Mouse (Mus musculus): ENCODE data around the gene Lmtk2. TPM values are rescaled to one million over a fixed set of nuclear protein-coding genes. Genes with fewer than 3 reads are reported as not detected.

Gene Lmtk2
- polyA plus RNA-seq, 1 experiment from 2014 or later, result 5.9 TPM

- Histone ChIP-seq H3K27ac (no peak overlapping the region), H3K4me3 (no peak overlapping the region), H3K4me1 (no peaks in the 10 kb centered on the region), H3K36me3 (no peaks in the 10 kb centered on the region), H3K9me3 (replicated peaks) (no peaks in the 10 kb centered on the region; the same call in 1 of the 2 replicates), H3K27me3 (ENCODE audit: low read depth, poor library complexity, severe bottlenecking) (no peaks in the 10 kb centered on the region)
- no peak for DNase-seq (ENCODE audit: low spot score)
- WGBS, result 89% methylated on average over 6 of the region's 6 CpGs
Observed at GRCm38 (mm10) chr5:144085696-144086095, 14.5 kb upstream of the Lmtk2 start.

GRCm38 (mm10) chr5:144086494-144086893 lies 13.7 kb upstream of the Lmtk2 start:
- DNase-seq (ENCODE audit: low spot score), result no peak
- no peak overlapping the region for H3K27ac ChIP-seq
- no peaks in the 10 kb centered on the region for H3K36me3 ChIP-seq
- no peaks in the 10 kb centered on the region for H3K27me3 ChIP-seq (ENCODE audit: low read depth, poor library complexity, severe bottlenecking)
- no peaks in the 10 kb centered on the region for H3K4me1 ChIP-seq
- H3K9me3 ChIP-seq (replicated peaks), result no peaks in the 10 kb centered on the region; the same call in 1 of the 2 replicates
- WGBS, result 76% methylated on average over 2 of the region's 2 CpGs
- no peak overlapping the region for H3K4me3 ChIP-seq

GRCm38 (mm10) chr5:144088354-144088753 lies 11.9 kb upstream of the Lmtk2 start:
- no peak for DNase-seq (ENCODE audit: low spot score)
- no peaks in the 10 kb centered on the region for H3K27me3 ChIP-seq (ENCODE audit: low read depth, poor library complexity, severe bottlenecking)
- H3K9me3 ChIP-seq (replicated peaks), result no peaks in the 10 kb centered on the region
- H3K36me3 ChIP-seq, result no peaks in the 10 kb centered on the region
- H3K4me1 ChIP-seq, result no peaks in the 10 kb centered on the region
- 88% methylated on average over 2 of the region's 2 CpGs for WGBS
- no peak overlapping the region for H3K27ac ChIP-seq
- H3K4me3 ChIP-seq, result no peak overlapping the region

- Histone ChIP-seq H3K36me3 (no peaks in the 10 kb centered on the region), H3K27me3 (ENCODE audit: low read depth, poor library complexity, severe bottlenecking) (peaks cover 14% of the 10 kb centered on the region; the same call in 1 of the 2 replicates), H3K4me3 (no peak overlapping the region), H3K9me3 (replicated peaks) (no peaks in the 10 kb centered on the region), H3K4me1 (no peaks in the 10 kb centered on the region), H3K27ac (no peak overlapping the region)
- WGBS, result 85% methylated on average over 6 of the region's 6 CpGs
- DNase-seq (ENCODE audit: low spot score), result no peak
Observed at GRCm38 (mm10) chr5:144095461-144095970, 4.7 kb upstream of the Lmtk2 start.

GRCm38 (mm10) chr5:144097902-144098639 lies 2.2 kb upstream of the Lmtk2 start:
- peaks cover 9% of the 10 kb centered on the region; the same call in 1 of the 2 replicates for H3K4me1 ChIP-seq
- WGBS, result 66% methylated on average over 16 of the region's 16 CpGs
- peaks cover 14% of the 10 kb centered on the region; the same call in 1 of the 2 replicates for H3K27me3 ChIP-seq (ENCODE audit: low read depth, poor library complexity, severe bottlenecking)
- H3K4me3 ChIP-seq, result no peak overlapping the region
- DNase-seq (ENCODE audit: low spot score), result no peak
- no peaks in the 10 kb centered on the region for H3K9me3 ChIP-seq (replicated peaks)
- H3K27ac ChIP-seq, result no peak overlapping the region
- no peaks in the 10 kb centered on the region for H3K36me3 ChIP-seq

- H3K4me1 ChIP-seq, result peaks cover 13% of the 10 kb centered on the region; the same call in 1 of the 2 replicates
- H3K36me3 ChIP-seq, result no peaks in the 10 kb centered on the region
- DNase-seq (ENCODE audit: low spot score), result no peak
- no peak overlapping the region for H3K27ac ChIP-seq
- H3K27me3 ChIP-seq (ENCODE audit: low read depth, poor library complexity, severe bottlenecking), result peaks cover 14% of the 10 kb centered on the region; the same call in 1 of the 2 replicates
- H3K4me3 ChIP-seq, result no peak overlapping the region
- H3K9me3 ChIP-seq (replicated peaks), result no peaks in the 10 kb centered on the region
- 50% methylated on average over 8 of the region's 8 CpGs for WGBS
Observed at GRCm38 (mm10) chr5:144098640-144098929, 1.7 kb upstream of the Lmtk2 start.

GRCm38 (mm10) chr5:144100948-144101347 lies 712 bp downstream of the Lmtk2 start:
- Histone ChIP-seq H3K27me3 (ENCODE audit: low read depth, poor library complexity, severe bottlenecking) (peaks cover 14% of the 10 kb centered on the region; the same call in 1 of the 2 replicates), H3K4me3 (peak overlapping the region; percentile 100), H3K27ac (peak overlapping the region; percentile 90), H3K4me1 (peaks cover 13% of the 10 kb centered on the region; the same call in 1 of the 2 replicates), H3K36me3 (no peaks in the 10 kb centered on the region), H3K9me3 (replicated peaks) (no peaks in the 10 kb centered on the region)
- no peak for DNase-seq (ENCODE audit: low spot score)
- WGBS, result 2% methylated on average over 20 of the region's 20 CpGs

- Histone ChIP-seq H3K4me1 (peaks cover 13% of the 10 kb centered on the region; the same call in 1 of the 2 replicates), H3K27ac (no peak overlapping the region), H3K36me3 (no peaks in the 10 kb centered on the region), H3K9me3 (replicated peaks) (no peaks in the 10 kb centered on the region), H3K4me3 (no peak overlapping the region), H3K27me3 (ENCODE audit: low read depth, poor library complexity, severe bottlenecking) (no peaks in the 10 kb centered on the region)
- DNase-seq (ENCODE audit: low spot score), result no peak
- 87% methylated on average over 9 of the region's 9 CpGs for WGBS
Observed at GRCm38 (mm10) chr5:144105070-144105469, 4.8 kb downstream of the Lmtk2 start.

- H3K27ac ChIP-seq, result no peak overlapping the region
- 83% methylated on average over 6 of the region's 6 CpGs for WGBS
- H3K4me3 ChIP-seq, result no peak overlapping the region
- H3K9me3 ChIP-seq (replicated peaks), result no peaks in the 10 kb centered on the region
- no peaks in the 10 kb centered on the region for H3K27me3 ChIP-seq (ENCODE audit: low read depth, poor library complexity, severe bottlenecking)
- peaks cover 13% of the 10 kb centered on the region; the same call in 1 of the 2 replicates for H3K4me1 ChIP-seq
- DNase-seq (ENCODE audit: low spot score), result no peak
- no peaks in the 10 kb centered on the region for H3K36me3 ChIP-seq
Observed at GRCm38 (mm10) chr5:144105471-144106129, 5.4 kb downstream of the Lmtk2 start.

GRCm38 (mm10) chr5:144106130-144106510 lies 5.9 kb downstream of the Lmtk2 start:
- 80% methylated on average over 3 of the region's 3 CpGs for WGBS

GRCm38 (mm10) chr5:144109201-144109600 lies 9.0 kb downstream of the Lmtk2 start:
- Histone ChIP-seq H3K36me3 (0 out of 2 replicates have a peak, but pooled peaks cover 4% of the 10 kb centered on the region), H3K4me3 (no peak overlapping the region), H3K27me3 (ENCODE audit: low read depth, poor library complexity, severe bottlenecking) (no peaks in the 10 kb centered on the region), H3K27ac (no peak overlapping the region), H3K4me1 (no peaks in the 10 kb centered on the region), H3K9me3 (replicated peaks) (no peaks in the 10 kb centered on the region)
- 93% methylated on average over 8 of the region's 8 CpGs for WGBS
- no peak for DNase-seq (ENCODE audit: low spot score)

More at GRCm38 (mm10) chr5:144106130-144106510, 5.9 kb downstream of the Lmtk2 start:
- no peak overlapping the region for H3K27ac ChIP-seq
- H3K27me3 ChIP-seq (ENCODE audit: low read depth, poor library complexity, severe bottlenecking), result no peaks in the 10 kb centered on the region
- H3K9me3 ChIP-seq (replicated peaks), result no peaks in the 10 kb centered on the region
- DNase-seq (ENCODE audit: low spot score), result no peak
- no peak overlapping the region for H3K4me3 ChIP-seq
- 0 out of 2 replicates have a peak, but pooled peaks cover 4% of the 10 kb centered on the region for H3K36me3 ChIP-seq
- peaks cover 12% of the 10 kb centered on the region; the same call in 1 of the 2 replicates for H3K4me1 ChIP-seq

GRCm38 (mm10) chr5:144112574-144113438 lies 12.6 kb downstream of the Lmtk2 start:
- Histone ChIP-seq H3K36me3 (0 out of 2 replicates have a peak, but pooled peaks cover 4% of the 10 kb centered on the region), H3K9me3 (replicated peaks) (no peaks in the 10 kb centered on the region), H3K4me3 (no peak overlapping the region), H3K27me3 (ENCODE audit: low read depth, poor library complexity, severe bottlenecking) (no peaks in the 10 kb centered on the region), H3K4me1 (no peaks in the 10 kb centered on the region), H3K27ac (no peak overlapping the region)
- 89% methylated on average over 11 of the region's 11 CpGs for WGBS
- DNase-seq (ENCODE audit: low spot score), result no peak
